Mouse (Mus musculus) inflammation-experienced regulatory T-cells, adult 6 months (primary cell): ENCODE data around the gene Clasp1. TPM values are rescaled to one million over a fixed set of nuclear protein-coding genes. Genes with fewer than 3 reads are reported as not detected.
A peak's percentile ranks its signal among the peaks of the same experiment; 100 is the strongest.

ENCODE experiments used
- ATAC-seq: one replicate; pipeline ENCODE4 v1.8.0; 2017
- polyA plus RNA-seq, 3 experiments: library from polyadenylated mRNA; unstranded; fragments of 100-300 nt; shearing (Covaris generic); gene quantifications; one replicate each; pipeline ENCODE4 v1.2.1; 2017

Gene Clasp1
- polyA plus RNA-seq, 3 experiments from 2014 or later: 40.7 to 65.0 (median 41.0) TPM

DNA sequence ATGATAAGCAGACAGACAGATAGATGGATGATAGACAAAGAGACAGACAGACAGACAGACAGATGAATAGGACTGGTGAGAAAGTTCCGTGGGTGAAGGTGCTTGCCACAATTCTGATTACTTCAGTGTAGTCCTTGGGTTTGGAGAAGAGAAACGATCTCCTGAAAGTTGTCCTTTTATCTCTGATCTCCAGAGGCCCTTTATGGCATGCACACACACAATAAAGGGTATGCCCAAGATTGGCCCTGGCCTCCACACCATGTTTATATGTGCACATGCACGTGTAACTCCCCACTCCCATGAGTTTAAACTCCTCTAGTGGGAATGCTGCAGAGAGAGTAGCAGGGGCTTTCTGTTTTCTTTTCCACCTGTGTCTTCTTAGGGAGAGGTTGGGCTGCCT, 14.6 kb downstream of the Clasp1 start:
- ATAC-seq: no peak

GRCm38 (mm10) chr1:118407586-118408250, 18.9 kb downstream of the Clasp1 start:
- ATAC-seq: no peak

DNA sequence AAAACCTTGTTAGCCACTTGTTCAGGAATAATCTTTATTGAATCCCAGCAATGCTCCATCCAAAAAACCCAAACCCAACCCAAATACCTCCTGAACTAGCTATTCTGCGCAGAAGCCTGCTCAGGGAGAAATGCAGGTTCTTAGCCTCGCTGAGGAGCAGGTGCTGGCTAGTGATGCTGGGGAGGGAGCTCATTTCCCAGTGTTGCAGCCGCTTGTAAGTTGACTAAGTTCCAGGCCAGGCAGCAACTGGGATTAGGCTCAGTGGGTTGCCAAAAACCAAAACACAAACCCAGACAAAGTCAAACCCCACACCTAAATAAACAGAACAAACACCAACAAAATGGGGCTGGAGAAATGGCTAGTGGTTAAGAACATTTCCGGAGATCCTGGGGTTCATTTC, 20.4 kb downstream of the Clasp1 start:
- no peak for ATAC-seq

DNA sequence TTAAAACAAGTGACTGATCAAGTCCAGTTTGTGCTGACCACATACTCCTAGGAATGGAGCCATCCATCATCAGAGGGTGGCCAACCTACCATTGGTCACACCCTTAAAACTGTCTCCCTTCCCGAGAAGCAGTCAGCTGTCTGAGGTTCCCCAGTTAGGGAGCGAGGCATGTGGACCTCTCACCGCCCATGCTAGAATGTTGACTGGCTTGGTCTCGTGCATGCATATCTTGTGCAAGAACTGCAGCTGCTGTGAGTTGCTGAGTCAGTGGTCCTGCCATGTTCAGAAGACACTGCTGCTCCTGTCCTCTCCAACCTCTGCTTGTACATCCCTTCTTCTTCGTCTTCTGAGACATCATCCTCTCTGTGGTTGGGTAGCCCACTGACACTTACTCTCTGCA, 22.0 kb downstream of the Clasp1 start:
- ATAC-seq: no peak

- no peak for ATAC-seq
Observed at GRCm38 (mm10) chr1:118413169-118413568, 24.3 kb downstream of the Clasp1 start.

GRCm38 (mm10) chr1:118417047-118417730, 28.3 kb downstream of the Clasp1 start:
- ATAC-seq: no peak

GRCm38 (mm10) chr1:118419399-118419798, 30.5 kb downstream of the Clasp1 start:
- ATAC-seq: no peak

DNA sequence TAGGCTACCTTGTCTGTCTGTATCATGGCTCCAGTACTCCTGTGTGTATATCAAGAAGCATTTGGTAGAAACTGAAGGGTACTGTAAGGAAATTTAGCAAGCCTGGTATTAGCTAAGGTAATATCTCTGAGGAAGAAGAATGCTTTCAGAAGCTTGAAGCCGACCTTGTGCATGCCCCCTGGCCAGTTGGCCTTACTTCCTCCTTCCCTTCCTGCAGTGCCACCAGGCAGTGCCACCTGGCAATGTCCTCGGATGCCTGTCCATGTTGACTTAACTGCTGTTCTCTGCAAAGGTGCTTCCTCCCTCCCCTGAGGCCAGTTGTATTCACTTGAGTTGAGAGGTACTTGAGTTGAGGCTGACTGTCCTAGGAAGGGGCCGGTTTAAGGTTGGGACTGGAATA, 32.3 kb downstream of the Clasp1 start:
- ATAC-seq: no peak

DNA sequence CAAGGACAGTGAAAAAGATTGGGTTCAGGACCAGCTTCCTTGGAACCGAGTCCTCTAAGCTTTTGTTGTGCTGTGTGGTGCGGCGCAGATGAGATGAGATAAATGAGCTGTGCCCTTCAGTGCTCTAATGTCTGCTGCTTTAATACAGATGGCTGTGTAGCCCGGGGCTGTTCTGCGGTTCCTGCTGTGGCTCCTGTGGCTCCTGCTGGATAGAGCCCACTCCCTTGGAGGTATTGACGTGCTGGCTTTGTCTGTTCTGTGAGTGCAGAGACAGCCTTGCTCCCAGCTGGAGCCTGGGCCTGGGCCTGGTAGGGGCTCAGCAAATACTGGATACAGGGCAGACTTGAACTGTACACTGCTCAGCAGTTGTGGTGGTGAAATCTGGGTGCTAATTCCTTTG, 34.0 kb downstream of the Clasp1 start:
- ATAC-seq: no peak

DNA sequence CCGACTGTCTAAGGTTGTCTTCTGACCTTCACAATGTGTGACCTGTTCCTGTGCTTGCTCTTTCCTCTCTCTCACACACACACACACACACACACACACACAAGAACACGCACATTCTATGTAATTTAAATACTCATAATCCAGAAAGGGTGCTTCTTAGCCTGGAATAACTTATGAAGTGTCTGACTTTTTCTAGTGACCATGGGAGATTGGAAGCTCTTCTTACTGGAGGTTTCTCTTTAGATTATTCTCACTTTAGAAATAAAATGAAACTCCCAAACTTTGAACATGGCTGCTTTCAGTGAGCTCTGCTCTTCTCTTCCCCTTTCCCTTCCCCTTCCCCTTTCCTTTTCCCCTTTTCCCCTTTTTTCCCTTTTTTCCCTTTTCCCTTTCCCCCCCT, 37.1 kb downstream of the Clasp1 start:
- peak; percentile 54 for ATAC-seq

DNA sequence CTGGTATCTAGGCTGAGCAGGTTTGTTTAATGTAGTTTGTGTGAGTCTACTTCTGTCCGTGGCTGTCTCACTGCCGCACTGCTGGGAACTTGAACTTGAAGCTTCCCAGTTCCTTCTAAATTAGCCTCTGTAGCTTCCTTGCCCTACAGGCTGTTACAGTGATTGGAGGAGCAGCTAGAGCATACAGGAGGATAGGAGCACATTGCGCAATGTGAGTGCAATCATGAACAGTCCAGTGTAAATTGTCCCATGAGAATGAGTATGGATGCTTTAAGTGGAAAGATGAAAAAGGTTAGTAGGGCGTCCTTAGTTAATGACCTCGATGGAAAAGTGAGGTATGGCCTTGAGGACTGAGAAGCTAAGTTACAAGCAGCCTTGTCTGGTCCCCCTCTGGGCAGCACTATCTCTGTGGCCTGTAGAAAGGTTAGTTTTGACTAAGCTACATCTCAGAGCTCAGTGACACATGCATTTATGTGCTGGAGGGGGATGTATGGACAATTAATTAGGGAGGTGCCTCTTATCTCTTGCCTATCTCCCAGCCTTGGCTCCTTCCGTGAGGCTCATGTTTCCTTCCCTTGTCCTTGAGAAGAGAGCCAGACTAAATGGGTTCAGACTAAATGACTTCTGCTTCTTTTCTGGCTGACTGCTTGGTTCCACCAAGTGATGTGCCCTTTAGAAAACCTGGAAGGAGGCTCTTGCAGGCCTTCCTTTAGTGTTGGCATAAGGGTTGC, 39.7 kb downstream of the Clasp1 start:
- ATAC-seq: no peak

- no peak for ATAC-seq
Observed at GRCm38 (mm10) chr1:118431548-118431947, 42.7 kb downstream of the Clasp1 start.

GRCm38 (mm10) chr1:118435001-118435473, 46.2 kb downstream of the Clasp1 start:
- no peak for ATAC-seq

- ATAC-seq: no peak
Observed at GRCm38 (mm10) chr1:118437856-118438255, 49.0 kb downstream of the Clasp1 start.

- ATAC-seq: no peak
Observed at GRCm38 (mm10) chr1:118438332-118438731, 49.5 kb downstream of the Clasp1 start.

- no peak for ATAC-seq
Observed at GRCm38 (mm10) chr1:118440547-118440946, 51.7 kb downstream of the Clasp1 start.

DNA sequence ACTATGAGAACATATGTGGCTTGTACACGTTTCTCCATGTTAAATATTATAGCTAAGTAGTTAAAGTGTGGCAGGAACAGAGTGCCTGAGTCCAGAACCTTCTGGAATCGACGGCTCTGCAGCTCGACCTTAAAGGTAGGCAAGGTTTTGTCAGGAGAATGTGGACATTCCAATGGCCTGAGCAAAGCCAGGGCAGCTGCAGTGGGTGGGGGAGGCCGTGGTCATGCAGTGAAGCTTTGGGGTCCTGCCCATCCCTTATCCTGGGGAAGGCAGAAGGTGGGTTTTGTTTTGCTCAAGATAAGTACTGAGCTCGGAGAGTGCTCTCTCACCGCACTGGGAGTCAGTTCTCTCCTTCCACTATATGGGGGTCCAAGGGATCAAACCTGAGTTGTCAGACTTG, 55.6 kb downstream of the Clasp1 start:
- no peak for ATAC-seq

GRCm38 (mm10) chr1:118444988-118445387, 56.1 kb downstream of the Clasp1 start:
- no peak for ATAC-seq

- no peak for ATAC-seq
Observed at GRCm38 (mm10) chr1:118445441-118445840, 56.6 kb downstream of the Clasp1 start.

DNA sequence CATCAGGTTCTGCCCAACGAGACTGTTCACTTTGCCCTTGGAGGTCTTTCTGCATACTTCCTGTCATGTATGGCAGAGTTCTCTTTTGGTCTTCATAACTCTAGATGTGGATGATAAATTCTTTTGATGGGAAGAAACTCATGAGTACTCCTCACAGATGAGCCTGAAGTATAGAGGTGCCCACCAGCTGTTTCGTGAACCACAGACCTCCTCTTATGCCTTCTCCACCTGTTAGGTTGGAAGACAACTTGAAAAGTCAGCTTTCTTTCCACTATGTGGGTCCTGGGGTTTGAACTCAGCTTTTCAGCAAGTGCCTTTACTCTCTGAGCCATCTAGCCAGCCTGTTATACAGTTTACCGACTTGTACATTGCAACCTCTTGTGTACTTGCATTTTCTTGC, 57.1 kb downstream of the Clasp1 start:
- no peak for ATAC-seq

DNA sequence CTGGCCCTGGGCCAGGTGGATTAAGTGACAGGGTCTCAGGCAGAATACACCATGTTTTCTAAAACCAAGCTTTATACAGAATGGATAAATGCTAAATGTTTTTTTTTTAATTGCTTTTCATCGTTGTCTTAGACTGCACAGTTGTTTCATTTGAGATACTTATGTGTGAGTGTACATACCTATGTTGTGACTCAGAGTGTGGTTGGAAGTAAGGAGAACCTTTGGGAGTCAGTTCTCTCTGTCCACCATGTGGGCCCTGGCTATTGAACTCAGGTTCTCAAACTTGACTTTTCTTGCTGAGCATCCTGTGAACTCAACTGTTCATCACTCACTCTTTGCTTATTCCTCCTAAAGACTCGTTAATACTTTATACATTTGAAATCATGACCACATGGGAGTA, 58.3 kb downstream of the Clasp1 start:
- no peak for ATAC-seq

DNA sequence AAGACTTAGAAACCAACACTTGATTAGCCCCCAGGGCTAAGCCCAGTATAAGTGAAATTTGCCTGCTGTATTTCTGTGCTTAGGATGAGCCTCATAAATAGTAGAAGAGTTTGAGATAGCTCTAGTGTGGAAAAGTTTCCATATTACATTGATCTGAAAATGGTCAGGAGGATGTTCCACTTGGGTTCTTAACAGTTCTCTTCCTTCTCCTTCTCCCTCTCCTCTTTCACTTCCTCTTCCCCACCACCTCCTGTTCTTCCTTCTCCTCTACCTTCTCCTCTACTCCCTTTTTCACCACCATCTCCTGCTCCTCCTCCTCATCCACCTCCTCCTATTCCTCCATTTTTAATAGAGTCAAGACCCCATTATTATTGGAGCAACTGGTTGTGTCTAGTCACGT, 59.4 kb downstream of the Clasp1 start:
- ATAC-seq: no peak

DNA sequence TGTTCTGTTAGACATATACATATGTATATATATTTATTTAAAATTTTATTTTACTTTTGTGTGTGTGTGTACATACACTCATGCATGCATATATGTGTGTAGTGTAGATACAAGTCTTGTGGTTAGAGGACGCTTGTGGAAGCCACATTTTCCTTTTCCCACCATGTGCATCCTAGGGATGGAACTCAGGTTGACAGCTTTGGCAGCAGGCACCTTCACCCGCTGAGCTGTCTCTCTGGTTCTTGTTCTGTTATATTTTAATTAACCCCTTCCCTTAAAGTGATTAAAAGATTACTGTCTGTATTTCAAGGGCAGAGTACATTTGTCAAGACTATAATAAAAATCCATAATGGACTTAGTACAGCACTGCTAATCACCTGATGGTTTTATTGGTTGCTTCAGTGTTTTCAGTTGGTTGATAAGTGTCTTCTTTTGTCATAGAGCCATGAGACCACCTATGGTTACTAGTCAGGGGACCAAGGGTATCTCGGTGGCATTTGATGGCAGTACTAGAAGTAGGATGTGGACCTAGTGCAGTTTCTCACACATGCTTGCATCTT, 62.1 kb downstream of the Clasp1 start:
- no peak for ATAC-seq
